Mouse (Mus musculus): ENCODE data around the gene Aste1. TPM values are rescaled to one million over a fixed set of nuclear protein-coding genes. Genes with fewer than 3 reads are reported as not detected.

The Aste1 gene
- polyA plus RNA-seq, 1 experiment = 10.2 TPM

Other genes with a start within 250 kb of the Aste1 start
- gene Nek11, start 132 bp downstream of the Aste1 start, polyA plus RNA-seq (2012; rRNA removed) = 1.2 and 1.5 TPM in 2 replicates
- 135 and 138 TPM in 2 replicates for gene Atp2c1, start 131.9 kb downstream of the Aste1 start, polyA plus RNA-seq (2012; rRNA removed)
- 26.9 and 27.1 TPM in 2 replicates for gene Pik3r4, start 247.6 kb downstream of the Aste1 start, polyA plus RNA-seq (2012; rRNA removed)